Mouse (Mus musculus): ENCODE measurements around the gene Ramp3.

DNA sequence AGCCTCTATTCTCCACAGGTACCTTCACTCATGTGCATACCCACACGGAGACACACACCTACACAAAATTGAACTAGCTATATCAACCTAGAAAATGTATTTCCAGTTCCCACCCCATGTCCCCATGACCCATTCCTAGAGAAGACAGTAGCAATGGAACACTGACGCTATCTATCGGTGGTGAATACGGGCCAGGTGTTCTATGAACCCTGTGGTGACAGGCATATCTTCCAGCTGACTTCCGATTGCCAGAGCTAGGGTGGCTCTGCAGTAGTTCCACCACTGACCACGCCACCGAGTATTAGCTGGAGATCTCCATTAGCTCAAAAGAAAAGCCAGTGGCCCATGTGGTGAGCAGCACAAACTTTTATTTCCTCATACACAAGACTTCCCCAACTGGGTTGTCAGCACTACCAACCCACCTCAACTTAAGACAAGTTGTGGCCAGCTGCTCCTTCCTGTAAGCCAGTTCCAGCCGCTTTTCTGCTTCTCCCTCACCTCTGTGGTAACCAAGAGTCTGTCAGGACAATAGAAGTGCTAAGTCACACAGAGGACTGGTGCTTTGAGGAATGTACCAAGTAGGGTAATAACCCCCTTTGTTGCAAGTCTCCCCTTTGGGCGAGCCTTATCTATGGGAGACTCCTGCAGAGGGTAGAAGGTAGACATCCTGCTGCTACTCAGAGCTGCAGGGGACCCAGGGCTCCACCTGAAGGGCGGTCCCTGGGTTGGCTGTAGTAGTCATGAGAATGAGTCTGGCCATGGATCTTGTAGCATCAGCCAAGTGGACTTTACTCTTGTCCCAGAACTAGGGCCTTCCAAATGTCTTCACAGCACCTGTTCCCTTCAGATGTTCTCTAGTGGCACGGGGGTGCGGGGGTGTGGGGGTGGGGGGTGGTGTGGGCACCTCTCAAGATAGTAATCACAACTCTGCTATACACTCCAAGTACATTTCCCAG is 42.8 kb upstream of the Ramp3 start:
- TF ChIP-seq POLR2A (IDR thresholded peaks at IDR 0.05; ENCODE audit: low read depth, low read length), result no peak
- no peak for TF ChIP-seq CTCF (IDR thresholded peaks at IDR 0.05; ENCODE audit: extremely low read depth, insufficient read depth, insufficient read length, insufficient replicate concordance)
